Mouse (Mus musculus) heart, embryonic 10.5 days (tissue): ENCODE measurements around the gene Gbx1. TPM values are rescaled to one million over a fixed set of nuclear protein-coding genes. Genes with fewer than 3 reads are reported as not detected.

ENCODE experiments used
- DNase-seq: peaks from one replicate; pipeline ENCODE4 v3.0.0-alpha.2; 2017; ENCODE audit warnings: low spot score
- H3K27ac ChIP-seq: fragments of 300-500 bp; sonication (generic); 2 replicates; pipeline ENCODE4 v1.5.1; 2016; ENCODE audit warnings: mild to moderate bottlenecking
- H3K27me3 ChIP-seq: fragments of 300-500 bp; sonication (generic); 2 replicates; pipeline ENCODE4 v1.6.1; 2016; ENCODE audit warnings: mild to moderate bottlenecking; ENCODE audit not compliant: poor library complexity, insufficient read depth, severe bottlenecking
- H3K36me3 ChIP-seq: fragments of 300-500 bp; sonication (generic); 2 replicates; pipeline ENCODE4 v1.6.1; 2016; ENCODE audit warnings: mild to moderate bottlenecking, moderate library complexity
- H3K4me1 ChIP-seq: fragments of 300-500 bp; sonication (generic); 2 replicates; pipeline ENCODE4 v1.6.1; 2016; ENCODE audit warnings: mild to moderate bottlenecking
- H3K4me3 ChIP-seq: fragments of 300-500 bp; sonication (generic); 2 replicates; pipeline ENCODE4 v1.5.1; 2016; ENCODE audit warnings: mild to moderate bottlenecking, moderate library complexity
- H3K9me3 ChIP-seq: fragments of 300-500 bp; sonication (generic); 2 replicates; pipeline ENCODE4 v1.6.1; 2016; ENCODE audit warnings: mild to moderate bottlenecking, moderate library complexity
- WGBS: fragments of 180-500 bp; shearing (Covaris S2); methylation state at CpG from one replicate; pipeline ENCODE4 v1.1.7; 2016; 5-methylcytosine and 5-hydroxymethylcytosine counted together
- polyA plus RNA-seq: library from polyadenylated mRNA; unstranded; fragments of >200 nt; fragmentation: Nextera tagmentation; extraction: Ambion mirVana; gene quantifications from 2 replicates; pipeline ENCODE4 v1.2.1, GENCODE M21; 2016

Gbx1 gene
- polyA plus RNA-seq, 1 experiment from 2014 or later = not detected

DNA sequence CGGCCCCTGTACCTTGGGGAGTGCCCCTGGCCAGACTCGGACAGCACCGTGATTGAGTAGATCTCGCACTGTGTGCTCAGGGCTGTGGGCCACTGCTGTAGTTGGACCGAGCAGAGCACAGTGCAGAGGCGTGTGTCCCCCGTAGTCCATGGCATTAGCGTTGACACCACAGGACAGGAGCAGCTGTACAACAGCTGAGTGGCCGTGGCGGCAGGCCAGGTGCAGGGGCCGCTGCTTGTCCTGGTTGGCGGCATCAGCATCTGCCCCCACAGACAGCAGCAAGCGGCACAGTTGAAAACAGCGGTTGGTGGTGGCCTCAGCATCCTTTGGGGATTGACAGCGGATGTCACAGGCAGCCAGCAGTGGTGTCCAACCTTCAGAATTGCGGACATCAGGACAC is 10.6 kb upstream of the Gbx1 start:
- WGBS = 69% methylated on average over 16 of the region's 16 CpGs
- peaks cover 47% of the 10 kb centered on the region for H3K27me3 ChIP-seq
- DNase-seq = no peak

GRCm38 (mm10) chr5:24536511-24536910 is 9.5 kb upstream of the Gbx1 start:
- no peak for DNase-seq
- Histone ChIP-seq H3K4me1 (peaks cover 29% of the 10 kb centered on the region), H3K9me3 (no peaks in the 10 kb centered on the region), H3K36me3 (no peaks in the 10 kb centered on the region), H3K27me3 (peaks cover 58% of the 10 kb centered on the region), H3K27ac (no peak overlapping the region), H3K4me3 (no peak overlapping the region)
- 75% methylated on average over 5 of the region's 5 CpGs for WGBS

More for the DNA sequence above, 10.6 kb upstream of the Gbx1 start:
- H3K9me3 ChIP-seq = no peaks in the 10 kb centered on the region
- H3K27ac ChIP-seq = no peak overlapping the region
- no peaks in the 10 kb centered on the region for H3K36me3 ChIP-seq
- peaks cover 31% of the 10 kb centered on the region for H3K4me1 ChIP-seq
- H3K4me3 ChIP-seq = no peak overlapping the region

GRCm38 (mm10) chr5:24535731-24536130 is 8.7 kb upstream of the Gbx1 start:
- H3K27me3 ChIP-seq = peaks cover 66% of the 10 kb centered on the region
- H3K36me3 ChIP-seq = no peaks in the 10 kb centered on the region
- no peak for DNase-seq
- H3K9me3 ChIP-seq = no peaks in the 10 kb centered on the region
- H3K4me3 ChIP-seq = no peak overlapping the region
- H3K27ac ChIP-seq = no peak overlapping the region
- H3K4me1 ChIP-seq = peaks cover 21% of the 10 kb centered on the region
- 85% methylated on average over 3 of the region's 3 CpGs for WGBS

DNA sequence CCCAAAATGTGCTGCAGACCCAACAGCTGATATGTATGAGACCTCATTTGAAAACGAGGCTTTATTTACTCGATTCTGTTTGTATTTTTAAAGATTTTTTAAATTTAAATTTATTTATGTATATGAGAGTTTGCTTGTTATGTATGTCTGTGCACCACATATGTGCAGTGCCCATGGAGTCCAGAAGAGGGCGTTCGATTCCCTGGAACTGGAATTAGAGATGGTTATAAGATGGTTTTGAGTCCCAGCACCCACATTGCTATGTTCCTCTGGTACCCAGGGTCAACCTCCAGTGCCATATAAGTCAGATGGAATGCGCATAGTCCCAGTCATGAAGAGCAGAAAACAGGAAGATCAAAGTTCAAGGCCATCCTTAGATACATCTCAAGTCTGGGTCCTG is 7.3 kb upstream of the Gbx1 start:
- Histone ChIP-seq H3K36me3 (no peaks in the 10 kb centered on the region), H3K4me1 (peaks cover 7% of the 10 kb centered on the region), H3K9me3 (no peaks in the 10 kb centered on the region), H3K4me3 (no peak overlapping the region), H3K27me3 (peaks cover 71% of the 10 kb centered on the region), H3K27ac (no peak overlapping the region)
- no peak for DNase-seq
- WGBS = 45% methylated on average over 5 of the region's 5 CpGs

DNA sequence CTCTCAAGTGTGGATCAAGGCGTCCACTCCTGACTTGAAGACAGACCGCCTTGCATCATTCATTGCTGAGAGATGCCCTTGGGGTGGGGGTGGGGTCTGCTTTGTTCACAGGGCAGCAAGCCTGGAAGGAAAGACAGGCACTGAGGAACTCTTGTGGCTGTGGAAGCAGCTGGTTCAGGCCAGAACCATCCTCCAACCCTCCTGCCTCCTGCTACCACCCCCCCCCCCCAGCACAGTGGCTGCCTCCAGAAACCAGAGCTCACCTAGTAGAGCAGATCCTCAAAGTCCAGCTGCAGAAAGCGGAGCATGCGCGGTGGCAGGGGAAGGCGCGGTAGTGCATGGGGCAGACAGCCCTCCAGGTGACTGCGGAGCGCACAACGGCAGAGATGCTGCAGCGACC is 6.4 kb upstream of the Gbx1 start:
- Histone ChIP-seq H3K36me3 (no peaks in the 10 kb centered on the region), H3K4me3 (no peak overlapping the region), H3K4me1 (0 out of 2 replicates have a peak, but pooled peaks cover 3% of the 10 kb centered on the region), H3K27me3 (peaks cover 80% of the 10 kb centered on the region), H3K27ac (no peak overlapping the region), H3K9me3 (no peaks in the 10 kb centered on the region)
- WGBS = 58% methylated on average over 11 of the region's 11 CpGs
- no peak for DNase-seq

DNA sequence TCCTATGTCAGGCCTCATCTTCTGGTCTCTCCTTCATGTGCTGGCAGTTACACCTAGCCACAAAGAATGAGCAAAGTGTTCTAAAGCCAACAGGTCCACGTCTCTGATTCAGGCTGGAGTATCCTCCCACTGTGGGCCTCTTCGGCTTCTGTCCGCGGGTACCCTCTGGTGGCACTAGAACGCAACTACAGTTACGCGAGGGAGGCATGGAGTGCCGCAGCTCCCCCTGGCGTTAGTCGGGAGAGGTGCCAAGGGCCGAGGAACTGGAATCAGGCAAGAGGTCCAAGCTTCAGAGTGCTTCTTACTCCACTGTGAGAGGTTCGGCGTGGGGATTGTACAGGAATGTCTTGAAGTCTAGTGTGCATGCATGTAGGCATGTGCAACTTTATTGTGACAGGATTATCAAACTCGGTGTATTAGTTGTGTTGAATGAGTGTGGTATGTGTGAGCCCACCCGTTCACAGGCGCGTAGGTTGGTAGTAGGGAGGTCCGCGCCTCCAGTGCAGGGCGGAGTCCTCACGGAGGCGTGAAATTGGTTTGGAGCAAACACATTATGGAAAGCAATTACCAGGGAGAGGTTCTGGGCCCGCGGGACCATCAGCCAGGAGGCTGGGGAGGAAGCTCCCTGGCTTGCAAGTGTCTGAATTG is 3.2 kb upstream of the Gbx1 start:
- Histone ChIP-seq H3K4me3 (no peak overlapping the region), H3K36me3 (no peaks in the 10 kb centered on the region), H3K9me3 (no peaks in the 10 kb centered on the region), H3K27me3 (peaks cover 95% of the 10 kb centered on the region), H3K27ac (no peak overlapping the region), H3K4me1 (peaks cover 21% of the 10 kb centered on the region)
- WGBS = 16% methylated on average over 24 of the region's 24 CpGs
- peak; percentile 92 for DNase-seq

- Histone ChIP-seq H3K4me1 (peaks cover 18% of the 10 kb centered on the region), H3K27me3 (peaks cover 97% of the 10 kb centered on the region), H3K36me3 (no peaks in the 10 kb centered on the region), H3K9me3 (no peaks in the 10 kb centered on the region), H3K27ac (no peak overlapping the region), H3K4me3 (no peak overlapping the region)
- DNase-seq = no peak
- 16% methylated on average over 6 of the region's 6 CpGs for WGBS
Observed at GRCm38 (mm10) chr5:24527780-24528179, 778 bp upstream of the Gbx1 start.

GRCm38 (mm10) chr5:24526190-24526888 is 663 bp downstream of the Gbx1 start:
- H3K27me3 ChIP-seq = peaks cover 97% of the 10 kb centered on the region
- peak overlapping the region; percentile 62 for H3K4me3 ChIP-seq
- H3K9me3 ChIP-seq = no peaks in the 10 kb centered on the region
- DNase-seq = no peak
- no peaks in the 10 kb centered on the region for H3K36me3 ChIP-seq
- peaks cover 18% of the 10 kb centered on the region for H3K4me1 ChIP-seq
- peak overlapping the region; percentile 62; the same call in 1 of the 2 replicates for H3K27ac ChIP-seq
- 1% methylated on average over 93 of the region's 109 CpGs for WGBS

GRCm38 (mm10) chr5:24525360-24526189 is 1.4 kb downstream of the Gbx1 start:
- DNase-seq = no peak
- WGBS = 4% methylated on average over 34 of the region's 34 CpGs
- Histone ChIP-seq H3K4me3 (peak overlapping the region; percentile 62), H3K36me3 (no peaks in the 10 kb centered on the region), H3K4me1 (peaks cover 18% of the 10 kb centered on the region), H3K27ac (no peak overlapping the region), H3K27me3 (peaks cover 95% of the 10 kb centered on the region), H3K9me3 (no peaks in the 10 kb centered on the region)

DNA sequence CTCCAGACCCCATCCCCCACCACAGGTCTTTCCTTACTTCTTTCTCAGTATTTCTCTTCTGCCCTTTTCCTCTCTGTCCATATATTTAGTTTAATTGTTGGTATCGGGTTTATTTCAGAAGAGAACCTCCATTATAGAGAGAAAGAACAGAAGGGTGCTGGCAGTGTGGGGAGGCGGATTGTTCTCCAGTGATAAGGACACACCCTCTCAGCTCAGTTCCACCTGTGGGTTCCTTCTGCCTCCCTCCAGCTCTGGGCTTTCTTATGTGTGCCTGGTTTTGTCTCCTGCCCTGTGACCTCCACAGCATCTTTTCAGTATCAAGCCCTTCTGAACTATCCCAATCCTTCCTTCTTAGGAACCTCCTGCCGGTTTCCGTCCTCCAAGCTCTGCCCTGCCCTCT is 2.5 kb downstream of the Gbx1 start:
- no peaks in the 10 kb centered on the region for H3K36me3 ChIP-seq
- no peak overlapping the region for H3K4me3 ChIP-seq
- no peaks in the 10 kb centered on the region for H3K9me3 ChIP-seq
- 20% methylated on average over 4 of the region's 4 CpGs for WGBS
- H3K27me3 ChIP-seq = peaks cover 98% of the 10 kb centered on the region
- no peak for DNase-seq
- peaks cover 18% of the 10 kb centered on the region for H3K4me1 ChIP-seq
- H3K27ac ChIP-seq = no peak overlapping the region

- Histone ChIP-seq H3K27ac (no peak overlapping the region), H3K4me3 (no peak overlapping the region), H3K36me3 (no peaks in the 10 kb centered on the region), H3K4me1 (peaks cover 18% of the 10 kb centered on the region), H3K9me3 (no peaks in the 10 kb centered on the region), H3K27me3 (peaks cover 96% of the 10 kb centered on the region)
- WGBS = 56% methylated on average over 8 of the region's 8 CpGs
- DNase-seq = no peak
Observed at GRCm38 (mm10) chr5:24523806-24524205, 3.2 kb downstream of the Gbx1 start.

DNA sequence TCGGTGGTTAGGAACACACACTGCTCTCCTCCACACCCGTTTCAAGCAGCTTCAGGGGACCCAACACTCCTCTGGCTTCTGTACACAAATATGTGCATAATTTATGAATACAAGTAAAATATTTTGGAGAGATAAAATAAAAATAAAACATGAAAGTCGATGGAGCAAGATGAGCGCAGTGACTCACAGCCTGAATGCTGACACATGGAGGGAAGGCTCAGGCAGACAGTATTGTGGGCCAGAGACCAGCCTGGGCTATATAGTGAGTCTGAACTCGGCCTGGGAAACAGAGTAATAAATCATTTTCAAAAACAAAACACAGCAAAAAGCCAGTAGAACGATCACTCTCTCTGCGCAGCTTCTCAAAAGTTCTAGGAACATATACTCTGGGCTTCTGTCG is 5.6 kb downstream of the Gbx1 start:
- 65% methylated on average over 8 of the region's 8 CpGs for WGBS
- no peak for DNase-seq
- no peaks in the 10 kb centered on the region for H3K36me3 ChIP-seq
- H3K27me3 ChIP-seq = peaks cover 96% of the 10 kb centered on the region
- H3K4me1 ChIP-seq = peaks cover 7% of the 10 kb centered on the region
- H3K4me3 ChIP-seq = no peak overlapping the region
- H3K9me3 ChIP-seq = no peaks in the 10 kb centered on the region
- H3K27ac ChIP-seq = no peak overlapping the region

DNA sequence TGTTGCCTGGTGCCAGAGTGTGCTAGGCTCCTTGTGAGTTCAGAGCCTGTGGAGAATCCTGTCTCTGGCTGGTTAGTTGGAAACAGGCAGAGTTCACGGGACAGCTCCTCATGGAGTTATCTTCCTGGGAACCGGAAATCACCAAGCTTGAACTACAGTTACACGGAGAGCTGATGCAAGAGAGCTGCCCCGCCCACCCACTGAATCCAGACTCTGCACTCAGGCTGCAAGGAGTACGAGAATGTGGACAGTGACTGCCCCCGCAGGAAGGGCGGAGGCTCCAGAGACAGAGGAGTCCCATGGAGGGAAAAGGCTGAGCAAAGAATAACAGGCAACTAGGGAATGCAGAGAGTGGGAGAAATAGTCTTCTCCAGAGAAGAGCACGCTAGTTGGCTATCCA is 14.7 kb downstream of the Gbx1 start:
- no peak overlapping the region for H3K4me3 ChIP-seq
- H3K9me3 ChIP-seq = peaks cover 2% of the 10 kb centered on the region; the same call in 1 of the 2 replicates
- H3K27me3 ChIP-seq = peaks cover 25% of the 10 kb centered on the region
- H3K27ac ChIP-seq = no peak overlapping the region
- H3K4me1 ChIP-seq = peaks cover 19% of the 10 kb centered on the region
- peak; percentile 85 for DNase-seq
- 40% methylated on average over 8 of the region's 8 CpGs for WGBS
- no peaks in the 10 kb centered on the region for H3K36me3 ChIP-seq
